Mouse (Mus musculus) spleen, adult 2 months (tissue): ENCODE results near the gene Tap1. TPM values are rescaled to one million over a fixed set of nuclear protein-coding genes. Genes with fewer than 3 reads are reported as not detected.
A peak's percentile ranks its signal among the peaks of the same experiment; 100 is the strongest.

Experiments used
- DNase-seq, 2 experiments: peaks; one replicate each; pipeline versions ENCODE4 v3.0.0 to v3.0.0-alpha.2; 2012 to 2021; ENCODE audit warnings: low spot score in 2 of 2, low read depth in 1 of 2
- H3K27ac ChIP-seq: fragments of 200-500 bp; 2 replicates; pipeline ENCODE4 v1.5.1; 2012; ENCODE audit warnings: low read length, inconsistent platforms; ENCODE audit not compliant: insufficient read depth
- H3K27me3 ChIP-seq: fragments of 200-500 bp; 2 replicates; pipeline ENCODE4 v1.6.1; 2012; ENCODE audit warnings: mild to moderate bottlenecking, moderate library complexity, low read length, inconsistent platforms; ENCODE audit not compliant: control insufficient read depth, insufficient read depth
- H3K36me3 ChIP-seq: fragments of 200-500 bp; 2 replicates; pipeline ENCODE4 v1.6.1; 2012; ENCODE audit warnings: mild to moderate bottlenecking, low read length, inconsistent platforms; ENCODE audit not compliant: control insufficient read depth, insufficient read depth
- H3K4me1 ChIP-seq: fragments of 200-500 bp; 2 replicates; pipeline ENCODE4 v1.6.1; 2011; ENCODE audit warnings: inconsistent platforms; ENCODE audit not compliant: control insufficient read depth, insufficient read depth, insufficient read length
- H3K4me3 ChIP-seq: fragments of 200-500 bp; 2 replicates; pipeline ENCODE4 v1.5.1; 2011; ENCODE audit warnings: mild to moderate bottlenecking, inconsistent platforms; ENCODE audit not compliant: insufficient read depth, insufficient read length; ENCODE audit errors: extremely low read depth
- CTCF ChIP-seq: fragments of 200-500 bp; IDR thresholded peaks from 2 replicates; pipeline ENCODE4 v1.5.1; 2011; ENCODE audit warnings: mild to moderate bottlenecking, inconsistent platforms; ENCODE audit not compliant: insufficient read depth, insufficient read length, insufficient replicate concordance; ENCODE audit errors: extremely low read depth
- POLR2A ChIP-seq: fragments of 200-500 bp; IDR thresholded peaks from 2 replicates; pipeline ENCODE4 v1.6.1; 2011; ENCODE audit warnings: low read depth, low read length, inconsistent platforms
- WGBS: fragments of 180-500 bp; shearing (Covaris S2); methylation state at CpG from one replicate; pipeline ENCODE4 v1.1.7; 2018; 5-methylcytosine and 5-hydroxymethylcytosine counted together
- polyA plus RNA-seq: library from polyadenylated mRNA; depleted of rRNA; stranded (reverse); fragments of >200 nt; gene quantifications from 2 replicates; pipeline ENCODE4 v1.2.3, GENCODE M21; 2012

Gene Tap1
- polyA plus RNA-seq, 1 experiment = 144 TPM

DNA sequence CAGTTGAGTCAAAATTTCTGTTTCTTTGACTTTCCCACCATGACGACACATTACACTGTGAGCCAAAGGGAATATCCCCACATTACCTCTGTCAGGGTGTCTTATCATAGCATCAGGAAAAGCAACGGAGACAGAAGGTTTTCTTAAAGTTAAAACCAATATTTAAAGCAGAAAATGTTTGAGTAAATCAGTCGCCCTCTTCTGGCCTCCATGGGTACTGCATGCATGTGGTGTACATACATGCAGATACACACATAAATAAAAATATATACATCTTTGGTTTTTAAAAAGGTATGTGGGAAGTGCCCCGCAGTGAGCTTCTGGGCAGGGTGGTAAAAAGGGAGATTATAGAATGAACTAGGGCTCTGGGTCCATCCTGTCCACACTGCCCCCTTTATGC, 10.2 kb upstream of the Tap1 start:
- WGBS = 84% methylated on average over 4 of the region's 4 CpGs
- H3K27me3 ChIP-seq = no peaks in the 10 kb centered on the region
- H3K36me3 ChIP-seq = peaks cover 9% of the 10 kb centered on the region
- TF ChIP-seq CTCF (no peak), POLR2A (no peak)
- peaks cover 12% of the 10 kb centered on the region; the same call in 1 of the 2 replicates for H3K4me1 ChIP-seq
- H3K27ac ChIP-seq = no peak overlapping the region
- H3K4me3 ChIP-seq = no peak overlapping the region
- DNase-seq = no peak

DNA sequence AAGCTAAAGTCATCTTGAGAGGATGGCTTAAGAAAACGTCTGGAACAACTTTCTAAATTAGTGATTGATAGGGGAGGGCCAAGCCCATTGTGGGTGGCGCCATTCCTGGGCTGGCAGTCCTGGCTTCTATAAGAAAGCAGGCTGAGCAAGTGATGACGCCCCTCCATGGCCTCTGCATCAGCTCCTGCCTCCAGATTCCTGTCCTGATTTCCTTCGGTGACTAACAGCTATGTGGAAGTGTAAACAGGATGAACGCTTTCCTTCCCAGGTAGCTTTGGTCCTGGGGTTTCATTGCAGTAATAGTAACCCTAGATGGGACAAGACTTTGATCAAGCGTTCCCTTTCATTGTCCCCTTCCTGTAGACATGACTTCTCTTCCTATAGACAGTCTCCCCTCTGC, 8.3 kb upstream of the Tap1 start:
- TF ChIP-seq CTCF = no peak
- no peak for TF ChIP-seq POLR2A
- DNase-seq = no peak
- Histone ChIP-seq H3K27me3 (no peaks in the 10 kb centered on the region), H3K4me3 (no peak overlapping the region), H3K36me3 (peaks cover 22% of the 10 kb centered on the region), H3K27ac (no peak overlapping the region), H3K4me1 (peaks cover 10% of the 10 kb centered on the region; the same call in 1 of the 2 replicates)
- WGBS = 79% methylated on average over 6 of the region's 6 CpGs

DNA sequence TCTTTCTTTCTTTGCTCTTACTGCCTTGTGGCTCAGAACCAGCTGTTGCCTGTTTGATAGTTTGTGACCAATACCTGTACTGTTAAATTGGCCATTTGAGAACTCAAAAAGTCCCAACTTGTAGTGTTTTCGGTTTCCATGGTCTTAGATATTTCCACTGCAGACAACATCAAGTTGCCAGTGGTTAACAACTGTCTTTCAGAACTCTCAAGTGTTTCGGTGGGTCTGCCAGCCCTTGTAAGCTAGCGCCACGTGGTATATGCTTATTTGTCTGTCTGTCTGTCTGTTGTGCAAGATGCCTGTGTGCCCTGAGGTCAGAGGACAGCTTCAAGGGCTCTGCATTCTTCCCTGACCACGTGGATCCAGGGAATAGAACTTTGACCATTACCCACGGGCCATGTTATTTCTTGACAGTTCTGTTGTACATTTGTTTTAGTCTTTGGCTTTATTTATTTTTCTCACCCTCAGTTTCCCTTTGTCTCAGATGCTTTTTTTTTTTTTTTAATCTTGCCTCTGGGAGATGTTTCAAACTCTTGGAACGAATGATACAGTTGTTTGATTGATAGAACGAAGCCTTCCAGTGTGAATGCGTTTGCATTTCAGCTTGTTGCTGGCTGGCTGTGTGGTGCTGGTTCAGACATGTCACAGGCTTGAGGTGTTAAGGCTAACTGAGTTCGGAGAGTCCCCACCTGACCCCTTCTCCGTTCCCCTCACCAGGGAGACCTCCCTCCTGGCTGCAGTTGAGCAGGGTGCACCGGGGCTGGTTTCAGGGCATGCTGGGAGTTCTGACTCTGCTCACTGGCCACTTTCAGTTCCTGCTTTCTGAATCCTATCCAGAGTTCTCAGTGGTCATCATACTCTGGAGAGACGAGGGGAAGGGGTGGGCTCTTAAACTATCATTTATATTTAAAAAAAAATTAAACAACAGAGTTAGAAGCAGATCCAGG, 7.2 kb upstream of the Tap1 start:
- Histone ChIP-seq H3K27ac (no peak overlapping the region; the same call in 1 of the 2 replicates), H3K4me1 (peaks cover 4% of the 10 kb centered on the region; the same call in 1 of the 2 replicates), H3K4me3 (no peak overlapping the region), H3K36me3 (peaks cover 24% of the 10 kb centered on the region), H3K27me3 (no peaks in the 10 kb centered on the region)
- no peak for DNase-seq
- 58% methylated on average over 13 of the region's 13 CpGs for WGBS
- no peak for TF ChIP-seq CTCF
- no peak for TF ChIP-seq POLR2A

DNA sequence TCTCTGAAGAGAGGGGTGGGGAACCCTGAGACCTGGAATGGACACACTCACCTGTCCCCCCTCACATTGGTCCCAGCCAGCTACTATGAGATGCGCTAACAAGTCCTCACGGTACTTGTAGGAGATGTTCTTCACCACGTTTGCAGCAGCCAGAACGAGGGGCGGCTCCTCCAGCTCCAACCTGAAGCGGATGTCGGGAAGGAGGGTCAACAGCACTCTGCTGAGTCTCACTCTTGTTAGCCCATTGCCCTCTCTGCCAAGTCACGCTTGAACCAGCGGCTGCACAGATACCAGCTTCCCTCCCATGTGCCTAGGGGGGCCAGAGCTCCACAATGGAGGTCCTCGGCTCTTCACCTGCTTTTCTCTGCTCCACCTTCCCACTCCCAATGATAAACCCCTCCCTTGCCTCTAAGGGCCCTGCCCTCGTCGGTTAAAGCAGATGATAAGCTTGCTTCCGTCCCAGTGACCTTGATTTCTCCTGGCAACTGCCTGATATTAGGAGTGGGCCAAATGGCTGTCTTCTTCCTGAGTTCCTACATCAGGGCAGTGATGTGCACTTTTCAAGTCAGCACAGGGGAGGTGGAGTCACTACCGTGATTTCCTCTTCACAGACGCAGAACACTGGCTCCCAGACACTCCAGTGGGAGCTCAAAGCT, 3.7 kb upstream of the Tap1 start:
- WGBS = 82% methylated on average over 15 of the region's 15 CpGs
- Histone ChIP-seq H3K27ac (no peak overlapping the region), H3K27me3 (no peaks in the 10 kb centered on the region), H3K36me3 (peaks cover 24% of the 10 kb centered on the region), H3K4me1 (peaks cover 14% of the 10 kb centered on the region; the same call in 1 of the 2 replicates), H3K4me3 (no peak overlapping the region)
- DNase-seq = no peak
- TF ChIP-seq POLR2A (no peak), CTCF (no peak)

DNA sequence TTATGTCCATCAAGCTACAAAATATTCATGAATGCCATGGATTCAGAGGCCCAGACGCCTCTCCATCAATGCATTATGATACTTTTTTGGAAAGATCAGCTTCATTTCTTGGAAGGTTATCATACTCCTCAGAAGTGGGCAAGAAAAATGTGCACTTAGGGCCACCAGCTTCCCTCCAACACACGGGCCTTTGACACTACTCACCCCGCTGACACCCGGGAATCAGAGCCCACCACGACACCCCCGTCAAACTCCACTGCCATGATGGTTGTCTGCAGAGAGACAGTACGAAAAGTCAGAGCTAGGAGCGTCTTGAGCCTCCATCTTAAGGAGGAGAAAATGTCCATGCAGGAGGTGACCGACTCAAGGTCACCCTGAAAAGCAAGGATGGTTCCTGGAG, 1.8 kb upstream of the Tap1 start:
- Histone ChIP-seq H3K27me3 (no peaks in the 10 kb centered on the region), H3K36me3 (peaks cover 34% of the 10 kb centered on the region), H3K27ac (no peak overlapping the region), H3K4me3 (no peak overlapping the region), H3K4me1 (peaks cover 22% of the 10 kb centered on the region; the same call in 1 of the 2 replicates)
- TF ChIP-seq CTCF = no peak
- TF ChIP-seq POLR2A = no peak
- WGBS = 82% methylated on average over 9 of the region's 9 CpGs
- DNase-seq = no peak

DNA sequence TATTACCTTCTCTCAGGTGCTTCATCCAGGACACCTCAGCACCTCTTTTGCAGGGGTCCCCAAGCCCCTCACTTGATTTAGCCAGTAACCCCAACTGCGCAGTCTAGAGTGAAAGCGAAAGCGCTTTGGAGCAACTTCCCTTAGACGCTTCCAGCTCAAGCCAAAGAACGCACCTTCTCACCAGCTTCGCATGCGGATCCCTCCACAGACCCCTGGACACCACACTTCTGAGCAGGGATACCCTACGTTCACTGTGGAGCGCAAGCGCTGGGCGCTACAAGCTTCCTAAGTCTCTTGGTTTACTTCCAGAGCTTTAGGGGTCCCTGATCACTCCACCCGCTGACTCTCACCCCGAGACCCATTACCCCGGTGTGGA, 480 bp upstream of the Tap1 start:
- Histone ChIP-seq H3K4me3 (peak overlapping the region; percentile 90), H3K27me3 (no peaks in the 10 kb centered on the region), H3K27ac (peak overlapping the region; percentile 98), H3K4me1 (peaks cover 21% of the 10 kb centered on the region; the same call in 1 of the 2 replicates), H3K36me3 (peaks cover 39% of the 10 kb centered on the region)
- TF ChIP-seq CTCF (no peak), POLR2A (no peak)
- peak in 1 of 2 experiments; percentile 45 for DNase-seq
- WGBS = under 1% methylated on average over 14 of the region's 14 CpGs

DNA sequence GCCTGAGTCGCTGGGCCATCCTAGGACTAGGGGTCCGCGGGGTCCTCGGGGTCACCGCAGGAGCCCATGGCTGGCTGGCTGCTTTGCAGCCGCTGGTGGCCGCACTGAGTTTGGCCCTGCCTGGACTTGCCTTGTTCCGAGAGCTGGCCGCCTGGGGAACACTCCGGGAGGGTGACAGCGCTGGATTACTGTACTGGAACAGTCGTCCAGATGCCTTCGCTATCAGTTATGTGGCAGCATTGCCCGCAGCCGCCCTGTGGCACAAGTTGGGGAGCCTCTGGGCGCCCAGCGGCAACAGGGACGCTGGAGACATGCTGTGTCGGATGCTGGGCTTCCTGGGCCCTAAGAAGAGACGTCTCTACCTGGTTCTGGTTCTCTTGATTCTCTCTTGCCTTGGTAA, 657 bp downstream of the Tap1 start:
- no peak for TF ChIP-seq POLR2A
- no peak for TF ChIP-seq CTCF
- Histone ChIP-seq H3K27ac (peak overlapping the region; percentile 98), H3K36me3 (peaks cover 41% of the 10 kb centered on the region), H3K4me3 (peak overlapping the region; percentile 90), H3K27me3 (no peaks in the 10 kb centered on the region), H3K4me1 (peaks cover 21% of the 10 kb centered on the region; the same call in 1 of the 2 replicates)
- 0% methylated on average over 20 of the region's 20 CpGs for WGBS
- DNase-seq = no peak
